Mouse (Mus musculus) left cerebral cortex, adult 2 months (tissue): ENCODE data around the gene Brap. TPM values are rescaled to one million over a fixed set of nuclear protein-coding genes. Genes with fewer than 3 reads are reported as not detected.
A peak's percentile ranks its signal among the peaks of the same experiment; 100 is the strongest.

Source experiments
- DNase-seq, 2 experiments: peaks; one replicate each; pipeline ENCODE4 v3.0.0; 2021 to 2022; ENCODE audit warnings: low spot score in 2 of 2, mixed read lengths in 1 of 2; ENCODE audit errors: extremely low spot score in 1 of 2
- H3K27ac ChIP-seq: fragments of 200-600 bp; 2 replicates; pipeline ENCODE4 v1.8.1; 2022
- H3K4me3 ChIP-seq: fragments of 200-600 bp; 2 replicates; pipeline ENCODE4 v1.8.1; 2022
- CTCF ChIP-seq: fragments of 200-600 bp; IDR thresholded peaks from 2 replicates; pipeline ENCODE4 v1.8.1; 2022; ENCODE audit warnings: antibody characterized with exemption, mild to moderate bottlenecking, moderate library complexity
- intact Hi-C: fragments of 180-260 bp; cut with DNase I; formaldehyde crosslinking; loops from one replicate; pipeline ENCODE4 v1.15.1; 2025
- total RNA-seq, 2 experiments: library from RNA; stranded (reverse); gene quantifications; 2 replicates each; pipeline ENCODE4 v1.2.3; 2021

The Brap gene
- total RNA-seq, 2 experiments from 2014 or later: 67.3 to 68.0 TPM

DNA sequence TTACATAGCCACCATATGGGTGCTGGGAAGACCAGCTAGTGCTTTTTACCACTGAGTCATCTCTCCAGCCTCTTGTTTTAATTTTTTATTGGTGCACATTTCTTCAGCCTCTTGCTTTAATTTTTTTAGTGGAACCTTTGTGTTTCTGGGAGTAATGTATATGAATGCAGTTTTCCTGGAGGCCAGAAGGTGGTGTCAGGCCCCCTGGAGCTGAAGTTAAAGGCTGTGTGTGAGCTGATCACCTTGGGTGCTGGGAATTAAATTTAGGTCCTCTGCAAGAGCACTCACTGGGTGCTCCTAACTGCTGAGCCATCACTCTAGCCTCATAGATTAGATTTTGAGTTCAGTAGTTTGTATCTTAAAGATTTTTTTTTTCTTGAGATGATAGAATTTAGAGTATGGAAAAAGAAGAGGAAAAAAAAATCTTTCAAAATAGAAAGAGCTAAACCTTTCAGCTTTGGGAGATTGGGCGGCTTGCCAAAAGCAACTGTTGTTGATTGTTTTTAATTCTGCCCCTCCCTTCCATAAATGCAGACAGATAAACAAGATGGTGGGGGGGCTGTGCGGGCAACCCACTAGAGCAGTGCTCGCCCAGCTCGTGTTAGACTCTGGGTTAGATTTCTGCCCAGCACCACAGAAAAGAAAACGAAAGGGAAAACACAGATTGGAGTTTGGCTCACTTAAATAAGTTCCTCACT lies 60.7 kb downstream of the Brap start:
- DNase-seq: no peak
- Histone ChIP-seq H3K4me3 (no peak overlapping the region), H3K27ac (no peak overlapping the region)
- intact Hi-C loops: no loop called here
- peak; percentile 40 for TF ChIP-seq CTCF

DNA sequence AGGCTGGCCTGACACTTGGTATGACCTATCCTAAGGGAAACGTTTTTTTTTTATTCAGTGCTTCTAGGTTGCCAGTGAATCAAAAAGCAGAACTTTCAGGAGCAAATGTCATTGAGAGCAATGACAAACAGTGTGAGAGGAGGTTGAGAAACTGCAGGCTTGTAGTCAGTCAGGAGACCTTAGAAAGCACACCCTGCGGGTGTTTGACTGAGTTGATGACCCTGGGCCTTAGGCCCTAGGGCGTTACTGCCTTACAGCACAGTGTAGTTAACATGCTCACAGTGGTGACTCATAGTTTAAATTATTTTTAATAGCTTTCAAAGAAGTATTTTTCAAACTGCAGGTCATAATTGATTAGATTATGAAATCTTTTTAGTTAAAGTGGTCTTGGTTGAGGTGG lies 61.5 kb downstream of the Brap start:
- intact Hi-C loops: no loop called here
- H3K27ac ChIP-seq: no peak overlapping the region

DNA sequence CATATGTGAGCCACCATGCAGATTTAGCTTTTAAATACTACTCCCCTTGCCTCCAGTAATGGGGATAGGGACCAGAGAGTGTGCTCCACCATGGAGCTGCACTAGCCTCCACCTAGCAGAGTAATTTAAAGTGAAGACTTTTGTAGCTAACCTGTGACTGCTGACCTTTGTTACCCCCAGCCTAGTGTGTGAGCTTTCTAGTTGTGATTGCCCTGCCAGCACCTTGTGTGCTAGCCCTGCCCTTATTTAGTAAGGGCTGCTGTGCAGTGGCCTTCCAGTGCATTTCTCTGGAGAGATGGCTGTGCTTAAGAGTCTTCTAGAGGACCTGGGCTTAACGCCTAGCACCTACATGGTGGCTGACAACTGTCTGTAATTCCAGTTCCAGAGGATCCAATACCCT lies 64.3 kb downstream of the Brap start:
- intact Hi-C loops: no loop called here
- no peak for TF ChIP-seq CTCF

More for the DNA sequence above, 61.5 kb downstream of the Brap start:
- TF ChIP-seq CTCF: no peak
- no peak for DNase-seq
- H3K4me3 ChIP-seq: no peak overlapping the region

DNA sequence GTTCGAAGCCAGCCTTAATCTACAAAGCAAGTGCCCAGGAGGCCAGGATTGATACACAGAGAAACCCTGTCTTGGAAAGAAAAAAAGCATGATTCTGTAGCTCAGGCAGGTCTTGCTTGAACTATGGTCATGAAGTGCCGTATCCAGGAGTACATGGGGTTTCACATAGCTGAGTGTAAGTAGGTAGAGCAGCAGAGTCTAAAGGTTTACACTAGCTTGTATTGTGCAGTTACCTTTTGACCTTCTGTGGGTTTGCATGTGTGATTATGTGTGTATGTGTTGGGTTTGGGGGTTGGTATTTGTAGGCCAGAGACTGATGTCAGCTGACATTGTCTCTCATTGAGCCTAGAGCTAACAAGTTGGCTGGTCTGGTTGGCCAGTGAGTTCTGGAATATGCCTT lies 69.7 kb downstream of the Brap start:
- intact Hi-C loops: no loop called here
- TF ChIP-seq CTCF: no peak
- no peak for DNase-seq
- Histone ChIP-seq H3K4me3 (no peak overlapping the region), H3K27ac (no peak overlapping the region)

More for the DNA sequence above, 64.3 kb downstream of the Brap start:
- H3K4me3 ChIP-seq: no peak overlapping the region
- no peak overlapping the region for H3K27ac ChIP-seq
- no peak for DNase-seq

DNA sequence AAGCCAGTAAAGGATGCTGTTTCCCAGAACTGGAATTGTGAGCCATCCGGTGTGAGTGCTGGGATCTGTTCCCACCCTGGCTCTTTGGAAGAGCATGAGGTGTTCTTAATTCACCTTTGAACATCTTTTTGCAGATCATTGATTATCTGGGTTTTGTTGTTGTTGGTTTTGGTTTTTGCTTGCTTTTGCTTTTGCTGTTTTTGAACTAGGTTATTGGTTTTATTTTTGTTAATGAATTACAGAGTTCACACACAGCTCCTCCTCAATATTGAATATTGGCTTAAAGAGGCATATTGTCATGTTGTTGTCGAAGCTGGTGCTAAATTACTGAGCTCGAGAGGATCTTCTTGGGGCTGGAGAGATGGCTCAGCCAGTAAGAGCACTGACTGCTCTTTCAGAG lies 76.3 kb downstream of the Brap start:
- Histone ChIP-seq H3K4me3 (no peak overlapping the region), H3K27ac (no peak overlapping the region)
- intact Hi-C loops: no loop called here
- no peak for TF ChIP-seq CTCF
- no peak for DNase-seq

Other genes starting within 250 kb of the Brap start
- gene Tmem116, start 208.7 kb upstream of the Brap start, total RNA-seq: 1 to 10 TPM; 7.5 to 8.7 TPM
- gene Erp29, start 208.1 kb upstream of the Brap start, total RNA-seq: 100 to 1,000 TPM; 129 to 136 TPM
- under 1 TPM in 1 of 2 experiments, not detected in 1; 0.12 TPM for gene Adam1b, start 157.1 kb upstream of the Brap start, total RNA-seq
- gene Adam1a, start 115.1 kb upstream of the Brap start, total RNA-seq: 10 to 100 TPM; 12.1 to 14.9 TPM
- under 1 TPM in 1 of 2 experiments, not detected in 1; 0.98 TPM for gene Gm42878, start 115.1 kb upstream of the Brap start, total RNA-seq
- gene Mapkapk5, start 114.7 kb upstream of the Brap start, total RNA-seq: 10 to 100 TPM; 60.1 to 75.3 TPM
- gene Aldh2, start 66.7 kb upstream of the Brap start, total RNA-seq: 100 to 1,000 TPM; 111 to 120 TPM
- 1 to 10 TPM; 6.1 to 6.9 TPM for gene Acad12, start 41.6 kb upstream of the Brap start, total RNA-seq
- 1 to 10 TPM; 5.0 to 5.3 TPM for gene Acad10, start within 50 bp of the Brap start, total RNA-seq
- 100 to 1,000 TPM; 248 to 251 TPM for gene Atxn2, start 50.8 kb downstream of the Brap start, total RNA-seq
- gene Sh2b3, start 177.1 kb downstream of the Brap start, total RNA-seq: 10 to 100 TPM; 21.2 to 27.5 TPM
- 10 to 100 TPM in 1 of 2 experiments, 1 to 10 TPM in 1; 8.9 to 10.5 TPM for gene Pheta1, start 188.4 kb downstream of the Brap start, total RNA-seq